Mouse (Mus musculus) kidney, adult 2 months (tissue): ENCODE data around the gene Gm37240. TPM values are rescaled to one million over a fixed set of nuclear protein-coding genes. Genes with fewer than 3 reads are reported as not detected.
A peak's percentile ranks its signal among the peaks of the same experiment; 100 is the strongest.

ENCODE experiments used
- DNase-seq: peaks from one replicate; pipeline ENCODE4 v3.0.0; 2021
- H3K27ac ChIP-seq: fragments of 200-500 bp; 2 replicates; pipeline ENCODE4 v1.5.1; 2012; ENCODE audit warnings: low read depth, low read length, control low read depth, inconsistent platforms; ENCODE audit not compliant: insufficient read depth
- H3K27me3 ChIP-seq: fragments of 200-500 bp; replicated peaks from 2 replicates; pipeline ENCODE4 v1.6.1; 2012; ENCODE audit warnings: mild to moderate bottlenecking, moderate library complexity, low read length, inconsistent platforms; ENCODE audit not compliant: control insufficient read depth, insufficient read depth
- H3K36me3 ChIP-seq: fragments of 200-500 bp; 2 replicates; pipeline ENCODE4 v1.6.1; 2012; ENCODE audit warnings: mild to moderate bottlenecking, moderate library complexity, low read length, inconsistent platforms; ENCODE audit not compliant: control insufficient read depth, insufficient read depth
- H3K4me1 ChIP-seq: fragments of 200-500 bp; 2 replicates; pipeline ENCODE4 v1.6.1; 2011; ENCODE audit warnings: low read length; ENCODE audit not compliant: control insufficient read depth, insufficient read depth
- H3K4me3 ChIP-seq: fragments of 200-500 bp; 2 replicates; pipeline ENCODE4 v1.5.1; 2011; ENCODE audit warnings: mild to moderate bottlenecking, low read depth, low read length, control low read depth; ENCODE audit not compliant: insufficient read depth
- CTCF ChIP-seq: fragments of 200-500 bp; conservative IDR thresholded peaks from 2 replicates; pipeline ENCODE4 v1.5.1; 2011; ENCODE audit warnings: low read depth, mild to moderate bottlenecking, control low read depth, low read length, moderate library complexity, mixed read lengths; ENCODE audit not compliant: insufficient read depth, insufficient read length
- POLR2A ChIP-seq: fragments of 200-500 bp; IDR thresholded peaks from one replicate; pipeline ENCODE4 v1.6.1; 2011; ENCODE audit warnings: low read depth, low read length, control low read depth
- WGBS: fragments of 180-500 bp; shearing (Covaris S2); methylation state at CpG from one replicate; pipeline ENCODE4 v1.1.7; 2018; 5-methylcytosine and 5-hydroxymethylcytosine counted together
- polyA plus RNA-seq: library from polyadenylated mRNA; depleted of rRNA; stranded (reverse); fragments of >200 nt; gene quantifications from 2 replicates; pipeline ENCODE4 v1.2.3, GENCODE M21; 2012

Gm37240 gene
- polyA plus RNA-seq, 1 experiment = 5.5 TPM

DNA sequence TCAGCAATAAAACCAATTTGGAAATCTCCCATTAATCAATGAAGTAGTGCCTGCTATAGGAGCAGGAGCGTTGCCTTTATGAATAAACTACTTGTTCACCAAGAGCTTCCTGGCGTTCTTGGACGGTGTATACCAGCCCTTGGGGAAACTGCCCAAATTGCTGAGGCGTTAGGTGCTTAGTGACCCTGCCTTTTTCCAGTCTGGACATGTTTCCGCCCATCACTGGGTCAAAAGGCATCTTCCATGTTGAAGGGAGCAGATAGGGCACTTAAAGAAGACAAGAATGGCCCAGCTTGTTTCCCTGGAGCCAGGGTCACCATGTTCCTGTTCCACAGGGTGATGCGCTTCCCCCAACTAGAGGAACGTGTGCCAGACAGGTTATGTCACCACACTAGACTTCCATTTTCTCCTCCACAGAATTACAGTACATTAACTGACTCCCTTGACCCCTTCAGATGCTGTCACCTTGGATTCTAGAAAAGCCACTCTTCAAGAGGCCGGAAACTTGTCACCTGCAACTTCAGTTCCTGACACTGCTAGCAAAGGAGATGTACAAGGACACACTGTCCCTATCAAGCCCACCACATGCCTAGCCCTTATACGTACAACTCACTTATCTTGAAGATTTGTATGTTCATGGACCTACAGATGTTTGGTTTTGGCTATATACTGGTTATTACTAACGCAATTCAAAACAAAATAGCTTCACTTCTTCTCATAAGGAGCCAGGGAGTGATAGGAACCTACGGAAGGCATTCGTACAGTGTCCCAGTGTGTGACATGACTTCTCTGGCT lies 1412.1 kb downstream of the Gm37240 start:
- DNase-seq = no peak
- no peak for TF ChIP-seq POLR2A

DNA sequence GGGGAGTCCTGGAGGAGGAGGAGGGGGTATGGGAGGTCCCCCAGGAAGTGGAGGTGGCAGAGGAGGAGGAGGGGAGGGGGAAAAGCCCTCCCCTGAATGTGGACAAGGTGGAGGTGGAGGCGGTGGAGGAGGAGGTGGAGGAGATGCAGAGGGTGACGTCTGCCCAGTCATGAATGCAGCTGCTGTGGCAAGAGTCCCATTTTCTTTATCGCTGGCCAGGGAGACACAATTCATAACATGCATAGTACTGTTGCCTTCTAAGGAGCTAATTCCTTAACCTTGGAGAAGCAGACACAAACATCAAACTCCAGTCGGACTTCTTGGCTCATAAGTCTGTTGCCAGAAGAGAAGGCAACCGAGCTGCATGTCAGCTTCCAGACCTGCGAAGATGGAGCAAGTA lies 1412.9 kb downstream of the Gm37240 start:
- Histone ChIP-seq H3K4me3 (no peak overlapping the region), H3K27ac (no peak overlapping the region), H3K4me1 (no peaks in the 10 kb centered on the region), H3K36me3 (no peaks in the 10 kb centered on the region), H3K27me3 (no peaks in the 10 kb centered on the region)
- TF ChIP-seq POLR2A (no peak), CTCF (no peak)
- no peak for DNase-seq
- 88% methylated on average over 6 of the region's 6 CpGs for WGBS

More for the DNA sequence above, 1412.1 kb downstream of the Gm37240 start:
- Histone ChIP-seq H3K27ac (no peak overlapping the region), H3K27me3 (no peaks in the 10 kb centered on the region), H3K36me3 (no peaks in the 10 kb centered on the region), H3K4me1 (no peaks in the 10 kb centered on the region), H3K4me3 (no peak overlapping the region)
- 95% methylated on average over 12 of the region's 12 CpGs for WGBS

DNA sequence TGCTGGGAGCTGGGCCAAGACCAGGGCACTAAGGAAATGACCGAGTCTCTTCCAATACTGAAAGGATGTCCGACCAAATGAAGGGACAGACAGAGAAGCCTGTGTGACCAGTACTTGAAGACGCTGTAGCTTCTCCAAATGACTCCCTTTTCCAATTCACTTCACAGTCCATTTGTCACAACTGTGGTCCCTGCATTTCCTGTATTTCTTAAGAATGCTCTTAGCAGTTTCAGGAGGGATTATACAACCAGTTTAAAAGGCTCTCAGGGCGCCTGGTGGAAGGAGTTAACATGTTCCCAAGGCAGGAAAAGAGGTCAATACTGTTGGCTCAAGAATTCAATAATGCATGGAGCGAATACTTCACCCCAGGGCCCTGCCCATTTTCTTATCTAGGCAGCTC lies 1414.4 kb downstream of the Gm37240 start:
- no peaks in the 10 kb centered on the region for H3K36me3 ChIP-seq
- no peak overlapping the region for H3K27ac ChIP-seq
- no peaks in the 10 kb centered on the region for H3K4me1 ChIP-seq
- no peak for TF ChIP-seq POLR2A
- TF ChIP-seq CTCF = no peak
- peak; percentile 40 for DNase-seq
- H3K4me3 ChIP-seq = no peak overlapping the region
- no peaks in the 10 kb centered on the region for H3K27me3 ChIP-seq
- 49% methylated on average over 5 of the region's 5 CpGs for WGBS

DNA sequence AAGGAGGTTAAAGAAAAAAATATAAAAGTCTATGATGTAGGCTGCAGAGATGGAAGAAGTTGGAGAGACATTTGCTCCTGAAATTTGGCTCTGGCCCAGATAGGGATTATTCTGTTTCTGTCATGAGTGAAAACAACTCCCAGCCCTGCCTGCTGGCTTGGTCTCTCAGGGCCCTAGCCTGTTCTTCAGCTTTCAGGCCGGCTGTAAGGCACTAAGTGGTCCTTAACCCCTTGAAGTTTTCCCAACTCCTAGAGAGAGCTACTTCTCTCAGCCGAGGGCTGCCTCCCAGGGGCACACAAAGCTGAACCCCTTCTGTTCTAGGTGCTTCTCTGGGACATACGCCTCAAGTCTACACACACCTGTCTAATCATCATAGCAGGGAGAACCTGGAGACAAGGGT lies 1414.8 kb downstream of the Gm37240 start:
- TF ChIP-seq POLR2A = no peak
- no peak for TF ChIP-seq CTCF
- WGBS = 51% methylated on average over 3 of the region's 3 CpGs
- no peaks in the 10 kb centered on the region for H3K4me1 ChIP-seq
- DNase-seq = no peak
- H3K27me3 ChIP-seq = no peaks in the 10 kb centered on the region
- H3K36me3 ChIP-seq = no peaks in the 10 kb centered on the region
- no peak overlapping the region for H3K4me3 ChIP-seq
- H3K27ac ChIP-seq = no peak overlapping the region

DNA sequence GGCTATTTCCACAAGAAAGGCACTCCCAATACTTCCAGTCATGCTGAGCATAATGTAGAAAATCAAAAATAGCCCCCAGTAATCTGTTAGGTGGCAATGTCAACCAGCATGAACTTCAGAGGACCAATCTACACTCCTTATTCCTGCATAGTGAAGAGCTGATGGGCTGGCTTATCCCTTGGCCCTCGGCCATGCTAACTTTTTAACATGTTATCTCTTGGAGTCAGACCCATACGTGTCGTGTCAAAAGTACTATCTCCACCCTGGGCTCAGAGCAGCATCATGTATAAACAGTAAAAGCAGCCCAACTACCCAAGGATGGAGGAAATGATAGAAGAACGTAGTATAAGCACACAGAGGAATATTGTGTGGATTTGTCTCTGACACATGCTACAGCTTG lies 1416.2 kb downstream of the Gm37240 start:
- Histone ChIP-seq H3K4me1 (no peaks in the 10 kb centered on the region), H3K27me3 (no peaks in the 10 kb centered on the region), H3K4me3 (no peak overlapping the region), H3K36me3 (no peaks in the 10 kb centered on the region), H3K27ac (no peak overlapping the region)
- TF ChIP-seq POLR2A = no peak
- TF ChIP-seq CTCF = no peak
- 92% methylated on average over 4 of the region's 4 CpGs for WGBS
- DNase-seq = no peak

DNA sequence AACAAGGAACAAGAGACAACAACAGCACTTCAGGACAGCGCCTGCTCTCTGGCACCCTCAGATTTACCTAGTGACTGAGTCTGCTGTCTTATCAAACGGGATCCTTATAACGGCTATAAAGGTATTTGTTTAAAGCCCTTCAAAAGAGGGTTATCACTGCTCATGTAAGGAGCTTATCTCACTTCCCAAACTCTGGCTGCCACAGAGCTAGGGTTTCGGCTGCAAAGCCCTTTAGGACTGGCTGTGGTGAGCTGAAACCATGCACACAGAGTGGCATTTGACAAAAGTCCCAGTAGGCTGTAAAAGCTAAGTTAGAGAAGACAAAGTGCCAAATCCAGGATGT lies 1419.2 kb downstream of the Gm37240 start:
- TF ChIP-seq CTCF = no peak
- TF ChIP-seq POLR2A = no peak
- DNase-seq = no peak
- no peak overlapping the region for H3K4me3 ChIP-seq
- 77% methylated on average over 4 of the region's 4 CpGs for WGBS
- no peaks in the 10 kb centered on the region for H3K36me3 ChIP-seq
- no peaks in the 10 kb centered on the region for H3K4me1 ChIP-seq
- H3K27me3 ChIP-seq = no peaks in the 10 kb centered on the region
- no peak overlapping the region for H3K27ac ChIP-seq

DNA sequence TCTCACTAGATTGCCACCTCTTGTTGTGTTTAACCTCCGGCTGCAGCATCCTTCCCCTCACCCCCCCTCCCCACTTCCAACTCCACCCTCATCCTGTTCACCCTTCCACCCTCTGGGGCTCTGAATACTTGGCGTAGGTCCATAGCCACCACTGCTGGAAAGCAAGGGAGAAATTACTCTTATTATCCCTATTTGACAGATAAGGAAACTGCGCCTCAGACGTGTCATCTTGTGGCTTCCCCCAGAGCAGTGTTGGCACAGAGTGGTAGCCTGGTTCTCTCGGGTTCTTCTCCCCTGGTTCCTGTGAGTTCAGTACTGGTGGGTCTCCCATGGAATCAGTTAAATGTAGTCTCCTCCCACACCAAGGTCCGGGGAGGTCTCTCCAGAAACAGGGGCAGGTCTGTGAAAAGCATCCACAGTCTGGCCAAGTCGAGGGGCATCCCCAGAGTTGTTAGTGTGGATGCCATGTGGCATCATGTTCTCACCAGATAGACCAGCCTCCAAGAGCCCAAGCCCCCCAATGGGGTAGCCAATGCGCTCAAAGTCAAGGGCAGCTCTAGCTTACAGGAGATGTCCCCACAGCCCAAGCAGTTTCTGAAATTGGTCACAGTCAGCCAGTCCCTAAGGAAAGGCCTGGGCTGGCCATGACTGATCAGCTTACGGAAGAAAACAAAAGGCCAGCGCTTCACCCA lies 1419.8 kb downstream of the Gm37240 start:
- Histone ChIP-seq H3K36me3 (no peaks in the 10 kb centered on the region), H3K27me3 (no peaks in the 10 kb centered on the region), H3K4me3 (no peak overlapping the region), H3K27ac (peak overlapping the region; percentile 47; the same call in 1 of the 2 replicates), H3K4me1 (no peaks in the 10 kb centered on the region)
- WGBS = 68% methylated on average over 10 of the region's 10 CpGs
- DNase-seq = peak; percentile 85
- TF ChIP-seq CTCF (no peak), POLR2A (no peak)
